Mouse (Mus musculus) adrenal gland, postnatal 36 days (tissue): ENCODE measurements around the gene Pcsk7. TPM values are rescaled to one million over a fixed set of nuclear protein-coding genes. Genes with fewer than 3 reads are reported as not detected.
A peak's percentile ranks its signal among the peaks of the same experiment; 100 is the strongest.

ENCODE experiments used
- DNase-seq, 2 experiments: peaks; one replicate each; pipeline ENCODE4 v3.0.0; 2021; ENCODE audit warnings: mixed read lengths in 1 of 2
- microRNA-seq: library from miRNA; unstranded; fragments of <30 nt; microRNA quantifications from one replicate; pipeline ENCODE4 v1.2.0, GENCODE M21; 2021
- total RNA-seq, 2 experiments: library from RNA; stranded (reverse); gene quantifications; 2 replicates each; pipeline ENCODE4 v1.2.3; 2021

Gene Pcsk7
- total RNA-seq, 2 experiments from 2014 or later = 26.9 to 28.6 TPM

DNA sequence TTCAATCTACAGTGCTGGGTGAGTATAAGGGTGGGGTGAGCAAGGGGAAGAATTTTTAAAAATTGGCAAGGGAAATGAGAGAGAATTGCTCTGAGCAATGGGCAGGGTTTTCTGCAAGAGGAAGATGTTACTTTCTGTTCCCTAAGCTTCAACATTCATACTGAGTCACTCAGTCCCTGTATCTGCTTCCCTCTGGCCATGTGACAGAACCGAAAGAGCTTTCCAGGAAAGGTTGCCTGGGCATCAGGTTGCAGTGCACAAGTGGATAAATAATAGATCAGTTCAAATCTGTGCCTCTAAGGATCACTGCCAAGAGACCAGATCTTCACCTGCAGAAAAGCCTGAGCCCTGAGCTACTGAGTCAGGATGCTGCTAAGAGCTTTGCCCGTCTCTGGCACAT lies 55.6 kb downstream of the Pcsk7 start:
- DNase-seq = peak; percentile 42 to 50

DNA sequence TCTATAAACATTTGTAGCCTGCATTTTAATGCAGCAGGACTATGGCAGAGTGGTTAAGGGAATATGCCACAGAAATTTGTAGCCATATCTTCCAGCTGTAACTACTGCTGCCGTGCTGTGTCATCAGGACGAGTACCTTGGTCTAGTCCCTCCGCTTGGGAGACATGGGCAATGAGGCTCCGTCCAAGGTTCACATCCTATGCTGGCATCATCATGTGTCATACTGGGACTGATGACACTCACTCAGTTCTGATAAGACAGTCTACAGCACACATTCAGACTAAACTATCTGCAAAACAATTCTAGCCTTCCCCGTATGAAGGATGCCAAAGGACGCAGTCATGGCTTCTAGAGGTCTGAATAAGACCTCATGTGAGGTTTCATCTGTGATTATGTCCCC lies 57.3 kb downstream of the Pcsk7 start:
- DNase-seq = peak in 1 of 2 experiments; percentile 49

DNA sequence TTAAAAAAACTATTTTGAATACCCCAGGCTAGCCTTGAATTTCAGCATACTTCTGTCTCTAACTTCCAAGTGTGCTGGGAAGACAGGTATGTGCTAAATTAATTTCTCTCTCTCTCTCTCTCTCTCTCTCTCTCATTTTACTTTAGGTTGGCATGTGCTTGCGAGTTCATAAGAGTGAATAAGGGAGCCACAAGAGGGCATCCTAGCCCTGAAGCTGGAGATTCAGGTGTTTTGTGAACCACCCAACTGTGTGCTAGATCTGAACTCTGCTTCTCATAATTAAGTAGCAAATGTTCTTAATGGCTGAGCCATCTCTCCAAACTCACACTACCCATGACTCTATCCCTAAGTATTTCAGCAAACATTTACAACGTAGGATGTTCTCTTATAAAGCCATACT lies 70.6 kb downstream of the Pcsk7 start:
- DNase-seq = no peak

Small RNA genes within 50 kb of the gene (microRNA-seq; reads per million reads assigned to microRNA genes)
- gene Mir7087 = not detected

Other genes with a start within 250 kb of the Pcsk7 start
- gene Cep164, start 77.8 kb upstream of the Pcsk7 start, total RNA-seq = 10 to 100 TPM; 11.6 to 12.2 TPM
- 10 to 100 TPM; 24.3 to 32.0 TPM for gene Bace1, start 67.9 kb upstream of the Pcsk7 start, total RNA-seq
- gene Rnf214, start 414 bp downstream of the Pcsk7 start, total RNA-seq = 10 to 100 TPM; 42.5 to 46.6 TPM
- gene Tagln, start 29.6 kb downstream of the Pcsk7 start, total RNA-seq = 100 to 1,000 TPM in 1 of 2 experiments, 10 to 100 TPM in 1; 90.4 to 182 TPM
- 100 to 1,000 TPM; 161 to 261 TPM for gene Sidt2, start 48.8 kb downstream of the Pcsk7 start, total RNA-seq
- gene Pafah1b2, start 106.2 kb downstream of the Pcsk7 start, total RNA-seq = 100 to 1,000 TPM; 148 to 173 TPM
- 10 to 100 TPM; 55.1 to 60.0 TPM for gene Sik3, start 106.3 kb downstream of the Pcsk7 start, total RNA-seq